Mouse (Mus musculus) megakaryocyte, embryonic 14.5 days (primary cell): ENCODE measurements around the gene Cav1.

Source experiments
- FLI1 ChIP-seq: IDR thresholded peaks from 2 replicates; pipeline ENCODE4 v1.6.1; 2012; ENCODE audit warnings: low read length, inconsistent platforms, mixed read lengths
- GATA1 ChIP-seq: IDR thresholded peaks from 3 replicates; pipeline ENCODE4 v1.6.1; 2012; ENCODE audit warnings: mixed read lengths, low read length, inconsistent platforms, borderline replicate concordance

GRCm38 (mm10) chr6:17258911-17259310 lies 47.2 kb upstream of the Cav1 start:
- no peak for TF ChIP-seq GATA1
- no peak for TF ChIP-seq FLI1
